Mouse (Mus musculus): ENCODE results near the gene Slc24a1. TPM values are rescaled to one million over a fixed set of nuclear protein-coding genes. Genes with fewer than 3 reads are reported as not detected.
"Not testable (repeated sequence)": the region's sequence is repeated elsewhere in the genome, so short reads cannot be mapped to it uniquely, and the experiment has no call there.

Slc24a1 gene
- total RNA-seq (2017), result not detected in 2 replicates

DNA sequence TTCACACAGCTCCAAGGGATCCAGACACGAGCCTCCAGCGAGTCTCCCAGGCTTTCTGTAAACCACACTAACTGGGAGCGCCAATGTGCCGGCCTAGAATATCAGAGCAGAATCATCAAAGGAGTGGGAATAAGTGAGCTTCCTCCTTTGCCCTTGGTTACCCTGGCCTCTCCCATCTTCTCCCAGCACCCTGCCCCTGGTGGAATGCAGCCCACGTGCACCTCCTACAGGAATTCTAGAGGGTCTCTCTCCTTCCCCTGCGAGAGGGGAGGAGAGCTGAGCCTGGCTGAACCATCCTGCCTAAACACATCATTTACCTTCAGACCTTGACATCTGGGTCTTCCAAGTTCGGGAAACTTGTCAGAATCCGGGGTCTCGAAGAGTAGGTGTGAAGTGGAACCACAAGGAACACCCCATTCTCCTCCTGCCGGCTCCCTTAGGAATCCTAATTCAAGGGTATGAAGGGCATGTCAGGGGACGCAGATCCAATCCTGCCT lies at the start of gene Slc24a1:
Gene Slc24a1 (minus strand): TSS at position 447 of the 497 bp plus-strand sequence.
- ATAC-seq (replicated peaks in 1 of 2; ENCODE audit: insufficient read depth in 1 of 2, low FRiP score in 2 of 2, low TSS enrichment in 1 of 2, low read depth in 1 of 2, poor library complexity in 2 of 2, severe bottlenecking in 2 of 2), result no peak

DNA sequence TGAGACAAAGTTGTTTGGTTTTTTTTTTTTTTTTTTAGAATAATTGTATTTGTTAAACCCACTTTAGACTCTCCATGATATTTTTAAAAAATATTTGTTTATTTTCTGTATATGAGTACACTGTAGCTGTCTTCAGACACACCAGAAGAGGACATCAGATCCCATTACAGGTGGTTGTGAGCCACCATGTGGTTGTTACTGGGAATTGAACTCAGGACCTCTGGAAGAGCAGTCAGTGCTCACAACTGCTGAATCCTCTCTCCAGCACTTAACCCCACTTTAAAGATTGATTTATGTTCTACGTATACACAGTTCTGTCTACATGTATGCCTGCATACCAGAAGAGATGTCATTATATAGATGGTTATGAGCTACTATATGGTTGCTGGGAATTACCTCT lies 44.1 kb upstream of the Slc24a1 start:
- ATAC-seq (replicated peaks in 1 of 2; ENCODE audit: insufficient read depth in 1 of 2, low FRiP score in 2 of 2, low TSS enrichment in 1 of 2, low read depth in 1 of 2, poor library complexity in 2 of 2, severe bottlenecking in 2 of 2), result not testable (repeated sequence)

DNA sequence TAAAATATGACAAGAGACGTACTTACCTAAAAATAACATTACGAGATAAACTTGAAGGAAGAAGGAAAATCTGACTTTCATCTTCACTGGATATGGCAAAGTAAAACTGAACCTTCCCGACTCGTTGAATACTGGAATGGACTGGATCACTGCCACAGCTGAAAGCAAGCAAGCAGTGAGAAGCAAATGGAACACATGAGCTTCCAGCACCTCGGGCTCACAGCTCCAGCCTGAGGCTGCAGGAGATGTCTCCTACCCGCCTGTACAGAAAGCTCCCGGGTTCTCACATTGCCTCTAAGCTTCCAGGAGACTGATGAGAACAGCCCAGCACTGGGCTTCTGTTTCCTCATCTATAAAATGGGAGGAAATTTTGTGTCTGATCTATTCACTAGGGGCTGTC lies 38.9 kb upstream of the Slc24a1 start:
- no peak for ATAC-seq (replicated peaks in 1 of 2; ENCODE audit: insufficient read depth in 1 of 2, low FRiP score in 2 of 2, low TSS enrichment in 1 of 2, low read depth in 1 of 2, poor library complexity in 2 of 2, severe bottlenecking in 2 of 2)

DNA sequence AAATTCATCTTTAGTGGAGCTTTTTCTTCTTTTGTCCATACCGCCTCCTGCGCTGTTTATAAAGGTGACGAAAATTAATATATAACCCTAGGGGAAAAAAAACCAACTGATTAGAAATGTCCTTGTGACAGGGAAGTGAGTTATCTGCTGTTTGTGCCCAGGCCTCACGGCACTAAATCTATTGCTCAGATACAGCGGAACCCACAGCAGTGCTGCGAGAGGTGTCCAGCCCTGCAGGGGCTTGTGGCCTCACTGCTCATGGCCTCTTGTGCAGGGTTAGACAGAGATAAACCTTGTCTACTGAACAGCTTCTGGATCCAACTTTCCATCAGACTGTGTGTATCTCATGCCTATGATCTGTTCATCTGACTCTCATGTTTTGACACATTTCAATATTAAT lies 37.0 kb upstream of the Slc24a1 start:
- no peak for ATAC-seq (replicated peaks in 1 of 2; ENCODE audit: insufficient read depth in 1 of 2, low FRiP score in 2 of 2, low TSS enrichment in 1 of 2, low read depth in 1 of 2, poor library complexity in 2 of 2, severe bottlenecking in 2 of 2)

DNA sequence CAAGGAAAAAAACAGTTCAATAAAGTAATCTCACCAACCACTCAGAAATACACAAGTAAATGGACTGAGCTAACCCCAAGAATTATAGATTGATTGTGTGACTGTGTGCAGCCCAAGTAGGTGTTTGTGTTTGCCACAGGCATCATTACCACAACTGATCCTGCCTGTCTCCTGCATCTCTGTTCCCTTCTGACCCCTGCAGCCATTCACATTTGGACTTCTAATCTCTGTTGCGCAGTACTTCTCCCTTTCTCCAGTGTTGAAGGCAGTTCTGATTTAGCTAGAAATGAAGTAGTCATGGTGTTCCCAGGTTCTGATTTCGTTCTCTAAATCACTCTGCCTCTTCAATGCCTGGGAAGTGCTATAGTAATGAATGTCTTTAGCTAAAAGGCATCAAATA lies 36.2 kb upstream of the Slc24a1 start:
- ATAC-seq (replicated peaks in 1 of 2; ENCODE audit: insufficient read depth in 1 of 2, low FRiP score in 2 of 2, low TSS enrichment in 1 of 2, low read depth in 1 of 2, poor library complexity in 2 of 2, severe bottlenecking in 2 of 2), result no peak

DNA sequence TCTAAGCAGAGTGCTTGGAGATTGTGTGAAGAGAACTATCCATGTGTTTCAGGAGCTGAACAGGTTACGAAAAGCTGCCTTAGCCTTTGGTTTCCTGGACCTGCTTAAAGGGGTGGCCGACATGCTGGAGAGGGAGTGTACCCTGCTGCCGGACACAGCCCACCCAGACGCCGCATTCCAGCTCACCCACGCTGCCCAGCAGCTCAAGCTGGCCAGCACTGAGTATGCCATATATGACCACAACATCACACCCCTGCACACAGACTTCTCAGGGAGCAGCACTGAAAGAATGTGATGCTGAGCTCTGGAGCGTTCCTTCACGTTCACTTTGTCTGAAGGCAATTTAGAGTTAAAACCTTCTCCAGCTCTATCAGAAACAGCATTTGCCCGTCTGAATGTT lies 34.4 kb upstream of the Slc24a1 start:
- no peak for ATAC-seq (replicated peaks in 1 of 2; ENCODE audit: insufficient read depth in 1 of 2, low FRiP score in 2 of 2, low TSS enrichment in 1 of 2, low read depth in 1 of 2, poor library complexity in 2 of 2, severe bottlenecking in 2 of 2)

DNA sequence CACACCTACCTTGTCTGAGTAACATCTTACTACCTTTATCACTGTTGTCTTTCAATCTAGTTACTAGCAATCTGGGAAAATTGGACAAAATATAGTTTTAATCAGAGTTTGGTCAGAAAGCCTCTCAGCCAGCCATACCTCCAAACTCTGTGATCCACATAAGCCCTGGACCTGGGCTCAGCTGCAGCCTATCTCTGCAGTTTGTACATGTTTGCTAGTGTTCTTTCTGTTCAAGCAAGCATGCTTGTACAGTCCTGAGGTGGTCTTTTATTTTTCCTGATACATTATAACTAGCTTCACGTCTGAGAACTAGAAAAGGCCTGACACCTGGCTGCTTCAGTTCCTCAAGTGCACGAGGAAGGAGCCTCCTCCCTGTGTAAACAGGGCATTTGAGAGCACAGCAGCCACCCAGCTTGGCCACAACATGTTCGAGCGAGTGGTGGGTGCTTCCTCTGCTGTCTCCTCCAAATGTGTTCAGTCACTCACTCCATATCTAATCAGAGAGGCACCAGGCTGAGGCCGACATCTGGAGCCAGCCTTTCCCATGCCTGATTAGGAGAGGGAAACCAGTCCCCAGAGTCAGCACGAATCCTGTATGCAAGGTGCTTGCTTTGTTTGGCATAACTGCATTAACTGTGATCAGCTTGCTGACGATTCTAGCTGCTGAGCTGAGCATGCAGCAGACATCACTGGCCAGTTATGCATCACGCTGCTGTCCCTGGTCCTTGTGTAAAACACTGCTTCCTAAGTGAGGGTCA lies 33.8 kb upstream of the Slc24a1 start:
- ATAC-seq (replicated peaks in 1 of 2; ENCODE audit: insufficient read depth in 1 of 2, low FRiP score in 2 of 2, low TSS enrichment in 1 of 2, low read depth in 1 of 2, poor library complexity in 2 of 2, severe bottlenecking in 2 of 2), result no peak

DNA sequence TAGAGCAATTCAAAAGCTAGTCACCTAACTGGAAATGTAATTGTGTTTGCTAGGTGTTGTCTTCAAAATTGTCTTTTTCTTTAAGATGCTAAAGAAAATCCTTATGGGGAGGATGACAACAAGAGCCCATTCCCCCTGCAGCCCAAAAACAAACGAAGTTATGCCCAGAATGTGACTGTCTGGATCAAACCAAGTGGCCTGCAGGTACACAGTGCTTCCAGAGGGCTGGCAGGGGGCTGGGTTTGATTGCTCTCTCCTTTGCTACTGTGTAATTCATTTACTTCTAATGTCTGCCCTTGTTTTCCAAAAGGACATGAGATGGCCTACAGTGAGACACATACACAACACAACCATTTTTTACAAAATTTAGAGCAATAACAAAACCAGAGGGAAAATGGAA lies 30.5 kb upstream of the Slc24a1 start:
- no peak for ATAC-seq (replicated peaks in 1 of 2; ENCODE audit: insufficient read depth in 1 of 2, low FRiP score in 2 of 2, low TSS enrichment in 1 of 2, low read depth in 1 of 2, poor library complexity in 2 of 2, severe bottlenecking in 2 of 2)

DNA sequence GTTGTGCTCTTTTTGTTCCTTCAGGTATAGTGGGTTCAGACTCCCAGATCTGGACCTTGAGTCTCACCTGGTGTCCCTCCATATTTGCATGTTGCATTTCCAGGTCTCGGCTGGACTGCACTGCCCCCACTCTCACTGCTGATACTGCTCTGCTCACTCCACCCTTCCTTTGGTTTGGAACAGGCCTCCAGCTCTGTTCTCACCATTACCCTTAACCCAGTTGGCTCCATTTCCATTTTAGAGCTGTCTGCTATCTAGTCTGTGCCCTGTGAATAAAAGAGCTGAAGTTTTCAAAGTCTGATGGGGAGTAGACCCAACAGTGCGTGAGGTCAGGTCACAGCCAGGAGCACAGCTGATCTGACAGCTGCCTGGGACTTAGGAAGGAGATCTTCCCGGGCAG lies 29.1 kb upstream of the Slc24a1 start:
- ATAC-seq (replicated peaks in 1 of 2; ENCODE audit: insufficient read depth in 1 of 2, low FRiP score in 2 of 2, low TSS enrichment in 1 of 2, low read depth in 1 of 2, poor library complexity in 2 of 2, severe bottlenecking in 2 of 2), result no peak

DNA sequence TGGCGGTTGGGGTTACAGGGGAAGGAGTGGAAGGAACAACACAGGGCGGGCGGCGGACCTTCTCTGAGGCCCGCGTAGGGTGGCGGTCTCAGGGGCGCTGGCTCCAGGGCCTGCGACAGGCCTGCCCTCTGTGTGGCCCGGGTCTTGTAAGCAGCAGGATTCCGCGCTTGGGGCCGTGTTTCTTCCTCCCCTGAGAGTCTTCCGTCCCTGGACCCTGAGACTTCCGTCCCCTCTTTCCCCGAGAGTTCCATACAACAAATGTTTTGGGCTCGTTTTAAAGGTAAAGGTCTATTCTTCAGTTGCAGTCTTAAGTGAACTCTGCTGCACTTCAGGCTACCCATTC lies 9.5 kb upstream of the Slc24a1 start:
- ATAC-seq (replicated peaks in 1 of 2; ENCODE audit: insufficient read depth in 1 of 2, low FRiP score in 2 of 2, low TSS enrichment in 1 of 2, low read depth in 1 of 2, poor library complexity in 2 of 2, severe bottlenecking in 2 of 2), result no peak

DNA sequence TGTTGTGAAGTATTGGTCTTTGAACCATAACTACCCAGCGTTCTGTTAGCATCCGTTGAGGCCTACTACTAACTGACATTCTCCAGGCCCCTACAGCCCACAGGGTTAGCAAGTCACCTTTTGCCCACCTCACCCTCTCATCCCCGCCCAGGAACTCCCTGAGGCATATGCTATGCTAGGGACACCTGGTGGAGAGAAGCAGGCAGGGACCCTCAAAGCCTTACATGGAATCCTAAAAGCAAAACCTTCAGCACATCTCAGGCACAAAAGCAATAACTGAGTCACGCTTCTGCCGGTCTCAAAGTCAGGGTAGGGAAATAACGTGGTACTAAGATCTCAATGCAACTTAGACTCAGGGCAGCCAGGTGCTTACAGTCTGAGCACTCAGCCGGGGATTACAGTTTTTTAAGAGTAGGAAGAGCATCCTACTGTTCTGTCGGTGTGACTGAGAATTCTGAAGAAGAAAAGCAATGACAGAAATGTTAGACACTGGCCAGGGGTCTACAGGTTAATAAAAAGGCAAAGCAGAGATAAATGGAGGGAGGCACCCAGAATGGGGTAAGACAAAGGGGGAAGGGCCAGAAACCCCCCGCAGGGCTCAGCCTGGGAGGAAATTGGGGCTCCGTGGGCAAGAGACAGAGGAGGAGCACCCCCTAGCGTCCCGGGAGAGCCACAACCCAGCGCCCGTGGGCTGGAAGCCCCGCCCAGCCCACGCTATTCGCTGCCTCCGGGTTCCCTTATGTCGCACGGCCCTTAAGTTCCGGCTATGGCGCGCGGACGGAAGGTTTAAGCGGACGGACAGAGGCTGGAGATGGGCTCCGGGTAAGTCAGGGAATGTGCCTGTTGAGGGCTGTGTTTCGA lies 8.9 kb upstream of the Slc24a1 start, which contains the start of gene Ints14:
Gene Ints14 (plus strand): TSS at position 789 of the 861 bp plus-strand sequence.
- ATAC-seq (replicated peaks in 1 of 2; ENCODE audit: insufficient read depth in 1 of 2, low FRiP score in 2 of 2, low TSS enrichment in 1 of 2, low read depth in 1 of 2, poor library complexity in 2 of 2, severe bottlenecking in 2 of 2), result peak; percentile 98 to 99

DNA sequence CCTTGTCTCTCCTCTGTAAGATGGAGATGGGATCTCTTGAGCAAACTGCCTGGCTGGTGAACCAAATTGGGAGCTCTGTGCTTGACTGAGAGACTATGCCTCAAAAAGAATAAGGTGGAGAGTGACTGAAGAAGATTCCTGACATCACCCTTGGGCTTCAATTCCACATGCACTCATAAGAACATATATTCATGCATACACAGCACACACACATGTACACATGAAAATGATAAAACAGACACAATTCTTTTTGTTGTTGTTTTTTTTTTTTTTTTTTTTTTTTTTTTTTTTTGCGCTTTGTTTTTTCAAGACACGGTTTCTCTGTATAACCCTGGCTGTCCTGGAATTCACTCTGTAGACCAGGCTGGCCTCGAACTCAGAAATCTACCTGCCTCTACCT lies 5.9 kb upstream of the Slc24a1 start:
- ATAC-seq (replicated peaks in 1 of 2; ENCODE audit: insufficient read depth in 1 of 2, low FRiP score in 2 of 2, low TSS enrichment in 1 of 2, low read depth in 1 of 2, poor library complexity in 2 of 2, severe bottlenecking in 2 of 2), result no peak

DNA sequence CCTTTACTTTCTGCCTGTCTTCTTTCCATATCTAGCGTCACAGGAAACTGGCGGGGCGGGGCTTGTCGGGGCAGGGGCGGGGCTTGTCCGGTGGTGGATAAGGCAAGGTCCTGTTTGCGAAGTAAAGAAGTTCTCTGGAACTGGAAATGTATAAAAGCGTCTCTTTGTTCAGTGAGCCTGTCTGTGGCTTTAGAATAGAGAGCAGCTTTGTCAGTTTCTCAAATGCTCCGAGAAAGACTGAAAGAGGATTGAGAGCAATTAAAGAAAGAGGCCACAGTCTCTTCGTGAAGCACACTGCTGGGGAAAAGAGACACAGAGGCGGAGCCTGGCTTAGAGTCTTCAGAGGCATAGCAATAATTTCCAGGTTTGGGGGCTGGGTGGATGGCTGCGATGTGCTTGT lies 4.9 kb upstream of the Slc24a1 start:
- ATAC-seq (replicated peaks in 1 of 2; ENCODE audit: insufficient read depth in 1 of 2, low FRiP score in 2 of 2, low TSS enrichment in 1 of 2, low read depth in 1 of 2, poor library complexity in 2 of 2, severe bottlenecking in 2 of 2), result no peak

DNA sequence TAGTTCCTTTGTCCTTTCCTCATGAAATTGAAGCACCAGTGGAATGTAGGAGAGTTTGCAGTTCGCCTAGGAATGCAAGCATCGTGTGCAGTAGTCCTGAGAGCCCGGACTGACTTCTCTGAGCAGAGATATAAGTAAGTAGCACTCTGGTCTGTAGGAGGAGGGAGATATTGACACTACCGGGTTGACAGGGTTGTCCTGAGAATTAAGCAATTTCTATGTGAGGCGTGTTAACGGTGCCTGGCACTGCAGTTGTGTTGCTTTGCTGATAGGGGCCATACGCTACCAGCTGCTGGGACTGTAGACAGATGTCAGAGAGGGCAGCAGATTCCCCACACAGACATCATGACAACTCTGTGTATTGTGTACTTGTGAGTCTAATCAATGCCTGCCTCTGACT lies 1.8 kb upstream of the Slc24a1 start:
- no peak for ATAC-seq (replicated peaks in 1 of 2; ENCODE audit: insufficient read depth in 1 of 2, low FRiP score in 2 of 2, low TSS enrichment in 1 of 2, low read depth in 1 of 2, poor library complexity in 2 of 2, severe bottlenecking in 2 of 2)

DNA sequence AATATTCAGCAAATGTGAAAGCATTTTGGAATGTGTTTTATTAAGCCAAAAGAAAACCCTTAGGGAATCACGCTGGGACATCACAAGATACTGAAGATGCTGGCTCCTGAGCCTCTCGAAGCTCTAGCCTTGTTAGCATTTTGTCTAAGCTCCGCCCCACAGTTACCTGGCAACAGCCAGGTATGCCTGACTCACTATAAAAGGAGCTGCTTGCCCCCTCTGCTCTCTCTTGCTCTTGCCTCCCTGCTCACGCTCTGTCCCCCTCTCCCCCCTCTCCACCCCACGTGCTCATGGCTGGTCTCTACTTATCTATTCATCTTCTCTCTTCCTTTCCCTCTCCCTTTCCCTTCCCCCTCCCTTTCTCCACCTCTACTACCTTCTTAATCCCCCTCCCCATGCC lies 648 bp upstream of the Slc24a1 start:
- ATAC-seq (replicated peaks in 1 of 2; ENCODE audit: insufficient read depth in 1 of 2, low FRiP score in 2 of 2, low TSS enrichment in 1 of 2, low read depth in 1 of 2, poor library complexity in 2 of 2, severe bottlenecking in 2 of 2), result no peak

DNA sequence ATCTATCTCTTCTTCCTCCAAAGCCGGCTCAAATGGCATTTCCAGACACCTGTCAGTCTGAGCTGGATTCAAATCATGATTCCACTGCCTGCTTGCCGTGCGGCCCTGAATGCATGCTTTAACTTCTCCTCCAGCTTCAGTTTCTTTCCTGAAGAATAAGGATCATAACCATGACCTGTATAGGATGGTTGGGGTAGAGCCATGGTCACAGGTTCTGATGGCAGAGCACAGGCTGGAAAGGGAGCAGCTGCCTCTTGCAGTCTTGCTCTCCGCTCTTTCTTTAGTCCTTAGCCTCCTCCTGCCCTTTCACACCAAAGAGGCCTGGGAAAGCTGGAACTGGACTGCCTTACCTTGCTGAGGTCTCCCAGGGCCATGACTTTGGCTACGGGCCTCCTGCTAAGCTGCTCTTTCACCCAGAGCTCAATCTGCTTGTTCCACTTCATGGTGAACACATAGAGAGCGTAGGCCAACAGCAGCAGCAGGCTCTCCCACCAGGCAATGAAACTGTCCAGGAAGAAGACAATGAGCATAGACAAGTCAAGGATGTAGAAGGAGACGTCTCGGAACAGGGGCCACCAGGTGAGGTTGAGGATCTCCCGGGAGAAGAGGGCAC lies 3.8 kb downstream of the Slc24a1 start:
- no peak for ATAC-seq (replicated peaks in 1 of 2; ENCODE audit: insufficient read depth in 1 of 2, low FRiP score in 2 of 2, low TSS enrichment in 1 of 2, low read depth in 1 of 2, poor library complexity in 2 of 2, severe bottlenecking in 2 of 2)

DNA sequence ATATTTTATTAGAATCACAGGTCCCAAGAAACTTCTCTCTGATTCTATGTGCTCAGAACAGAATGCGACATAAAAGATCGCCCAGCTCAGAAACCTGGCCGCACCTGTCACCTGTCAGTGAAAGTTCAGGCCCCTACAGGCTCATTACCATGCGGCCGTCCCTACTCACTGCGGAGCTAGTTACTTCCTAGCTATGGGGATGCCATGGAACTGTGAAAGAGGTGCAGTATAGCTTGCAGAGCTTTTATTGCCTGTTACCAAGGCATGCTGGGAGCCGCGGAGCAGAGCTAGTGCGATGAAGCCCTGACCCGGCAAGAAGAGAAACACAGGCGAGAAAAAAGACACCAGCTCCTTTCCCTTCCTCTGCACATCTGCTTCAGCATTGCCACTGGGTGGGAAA lies 7.4 kb downstream of the Slc24a1 start:
- no peak for ATAC-seq (replicated peaks in 1 of 2; ENCODE audit: insufficient read depth in 1 of 2, low FRiP score in 2 of 2, low TSS enrichment in 1 of 2, low read depth in 1 of 2, poor library complexity in 2 of 2, severe bottlenecking in 2 of 2)

DNA sequence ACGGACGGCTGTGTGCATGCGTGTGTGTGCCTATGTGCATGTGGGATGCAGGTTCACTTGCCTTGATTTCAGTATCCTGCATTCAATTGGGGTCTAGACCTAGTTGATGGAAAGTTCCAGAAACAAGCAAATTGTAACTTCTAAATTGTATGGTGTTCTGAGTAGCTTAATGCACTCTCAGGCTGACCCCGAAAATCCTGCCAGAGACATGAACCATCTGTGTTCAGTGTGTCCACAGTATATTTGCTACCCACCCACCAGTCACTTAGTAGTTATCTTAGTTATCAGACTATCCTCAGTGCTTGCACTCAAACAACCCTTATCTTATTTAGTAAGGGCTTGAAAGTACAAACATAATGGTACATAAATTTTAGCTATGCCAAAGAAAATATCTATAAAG lies 9.8 kb downstream of the Slc24a1 start:
- no peak for ATAC-seq (replicated peaks in 1 of 2; ENCODE audit: insufficient read depth in 1 of 2, low FRiP score in 2 of 2, low TSS enrichment in 1 of 2, low read depth in 1 of 2, poor library complexity in 2 of 2, severe bottlenecking in 2 of 2)
